Mouse (Mus musculus): ENCODE results near the gene Sorcs1.

GRCm38 (mm10) chr19:50642121-50642520 lies 36.3 kb downstream of the Sorcs1 start:
- TF ChIP-seq CTCF (IDR thresholded peaks at IDR 0.05; ENCODE audit: low read depth, low read length) (no peak), EP300 (IDR thresholded peaks at IDR 0.05; ENCODE audit: insufficient read depth, low read depth, low read length) (no peak), POLR2A (IDR thresholded peaks at IDR 0.05; ENCODE audit: insufficient read depth, low read length) (no peak)
